Mouse (Mus musculus): Measurements from ENCODE around the gene Ltb4r2. TPM values are rescaled to one million over a fixed set of nuclear protein-coding genes. Genes with fewer than 3 reads are reported as not detected.
"Not testable (repeated sequence)": the region's sequence is repeated elsewhere in the genome, so short reads cannot be mapped to it uniquely, and the experiment has no call there.

Ltb4r2 gene
- polyA plus RNA-seq, 1 experiment from 2014 or later: 0.19 TPM

GRCm38 (mm10) chr14:55745861-55746237 is 15.4 kb upstream of the Ltb4r2 start:
- WGBS: under 1% methylated on average over 31 of the region's 31 CpGs
- Histone ChIP-seq H3K27ac (peak overlapping the region; percentile 86), H3K4me3 (peak overlapping the region; percentile 84), H3K9me3 (no peaks in the 10 kb centered on the region), H3K36me3 (replicated peaks) (peaks cover 53% of the 10 kb centered on the region), H3K27me3 (ENCODE audit: poor library complexity, severe bottlenecking) (no peaks in the 10 kb centered on the region), H3K4me1 (peaks cover 41% of the 10 kb centered on the region)
- no peak for DNase-seq (ENCODE audit: extremely low spot score, low spot score)

GRCm38 (mm10) chr14:55747051-55747847 is 14.0 kb upstream of the Ltb4r2 start:
- H3K27ac ChIP-seq: no peak overlapping the region
- no peak for DNase-seq (ENCODE audit: extremely low spot score, low spot score)
- peak overlapping the region; percentile 84 for H3K4me3 ChIP-seq
- 92% methylated on average over 10 of the region's 10 CpGs for WGBS
- no peaks in the 10 kb centered on the region for H3K9me3 ChIP-seq
- peaks cover 57% of the 10 kb centered on the region for H3K36me3 ChIP-seq (replicated peaks)
- no peaks in the 10 kb centered on the region for H3K27me3 ChIP-seq (ENCODE audit: poor library complexity, severe bottlenecking)
- peaks cover 41% of the 10 kb centered on the region for H3K4me1 ChIP-seq

- no peak for DNase-seq (ENCODE audit: extremely low spot score, low spot score)
- H3K4me3 ChIP-seq: no peak overlapping the region
Observed at GRCm38 (mm10) chr14:55757566-55757965, 3.7 kb upstream of the Ltb4r2 start.

GRCm38 (mm10) chr14:55758363-55758784 is 2.9 kb upstream of the Ltb4r2 start, which contains the start of gene Cideb:
Gene Cideb, minus strand, starts transcription at chr14:55758458.
- Histone ChIP-seq H3K27me3 (ENCODE audit: poor library complexity, severe bottlenecking) (peaks cover 32% of the 10 kb centered on the region), H3K9me3 (no peaks in the 10 kb centered on the region), H3K4me3 (no peak within 1 kb of the TSS), H3K4me1 (peaks cover 30% of the 10 kb centered on the region), H3K27ac (no peak within 1 kb of the TSS), H3K36me3 (replicated peaks) (peaks cover 34% of the 10 kb centered on the region)
- peak; percentile 55 for DNase-seq (ENCODE audit: extremely low spot score, low spot score)
- WGBS: 23% methylated on average over 8 of the region's 8 CpGs

More at GRCm38 (mm10) chr14:55757566-55757965, 3.7 kb upstream of the Ltb4r2 start:
- 88% methylated on average over 6 of the region's 6 CpGs for WGBS
- H3K27ac ChIP-seq: no peak overlapping the region
- H3K9me3 ChIP-seq: no peaks in the 10 kb centered on the region
- peaks cover 26% of the 10 kb centered on the region for H3K4me1 ChIP-seq
- H3K27me3 ChIP-seq (ENCODE audit: poor library complexity, severe bottlenecking): peaks cover 24% of the 10 kb centered on the region
- H3K36me3 ChIP-seq (replicated peaks): peaks cover 43% of the 10 kb centered on the region

- H3K4me1 ChIP-seq: peaks cover 30% of the 10 kb centered on the region
- 3% methylated on average over 6 of the region's 6 CpGs for WGBS
- H3K27ac ChIP-seq, H3K9me3 ChIP-seq: not testable (repeated sequence)
- peak; percentile 83 for DNase-seq (ENCODE audit: extremely low spot score, low spot score)
- H3K36me3 ChIP-seq (replicated peaks): peaks cover 17% of the 10 kb centered on the region
- peaks cover 50% of the 10 kb centered on the region for H3K27me3 ChIP-seq (ENCODE audit: poor library complexity, severe bottlenecking)
- H3K4me3 ChIP-seq: peak overlapping the region; percentile 31
Observed at GRCm38 (mm10) chr14:55760156-55760555, 1.1 kb upstream of the Ltb4r2 start.

DNA sequence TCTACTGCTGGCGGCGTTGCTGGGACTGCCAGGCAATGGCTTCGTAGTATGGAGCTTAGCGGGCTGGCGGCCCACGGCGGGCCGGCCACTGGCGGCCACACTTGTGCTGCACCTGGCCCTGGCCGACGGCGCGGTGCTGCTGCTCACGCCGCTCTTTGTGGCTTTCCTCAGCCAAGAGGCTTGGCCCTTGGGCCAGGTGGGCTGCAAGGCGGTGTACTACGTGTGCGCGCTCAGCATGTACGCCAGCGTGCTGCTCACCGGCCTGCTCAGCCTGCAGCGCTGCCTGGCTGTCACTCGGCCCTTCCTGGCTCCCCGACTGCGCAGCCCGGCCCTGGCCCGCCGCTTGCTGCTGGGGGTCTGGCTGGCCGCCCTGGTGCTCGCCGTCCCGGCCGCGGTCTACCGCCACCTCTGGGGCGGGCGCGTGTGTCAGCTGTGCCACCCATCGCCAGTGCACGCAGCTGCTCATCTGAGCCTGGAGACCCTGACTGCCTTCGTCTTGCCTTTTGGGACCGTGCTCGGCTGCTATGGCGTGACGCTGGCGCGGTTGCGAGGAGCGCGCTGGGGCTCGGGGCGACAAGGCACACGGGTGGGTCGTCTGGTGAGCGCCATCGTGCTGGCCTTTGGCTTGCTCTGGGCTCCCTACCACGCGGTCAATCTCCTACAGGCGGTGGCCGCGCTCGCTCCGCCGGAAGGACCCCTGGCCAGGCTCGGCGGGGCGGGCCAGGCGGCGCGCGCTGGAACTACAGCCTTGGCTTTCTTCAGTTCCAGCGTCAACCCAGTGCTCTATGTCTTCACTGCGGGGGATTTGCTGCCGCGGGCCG is 983 bp downstream of the Ltb4r2 start:
- Histone ChIP-seq H3K4me3 (peak overlapping the region; percentile 67), H3K36me3 (replicated peaks) (no peaks in the 10 kb centered on the region), H3K9me3 (no peaks in the 10 kb centered on the region), H3K4me1 (peaks cover 31% of the 10 kb centered on the region), H3K27ac (peak overlapping the region; percentile 84), H3K27me3 (ENCODE audit: poor library complexity, severe bottlenecking) (peaks cover 70% of the 10 kb centered on the region)
- WGBS: under 1% methylated on average over 77 of the region's 77 CpGs
- peak; percentile 62 for DNase-seq (ENCODE audit: extremely low spot score, low spot score)

- H3K27me3 ChIP-seq (ENCODE audit: poor library complexity, severe bottlenecking): peaks cover 80% of the 10 kb centered on the region
Observed at GRCm38 (mm10) chr14:55763166-55763565, 1.9 kb downstream of the Ltb4r2 start.

GRCm38 (mm10) chr14:55765696-55766095 is 4.5 kb downstream of the Ltb4r2 start, which contains the start of gene Ltb4r1:
Gene Ltb4r1, plus strand, starts transcription at chr14:55765962.
- WGBS: 69% methylated on average over 4 of the region's 4 CpGs
- peaks cover 29% of the 10 kb centered on the region for H3K4me1 ChIP-seq

More at GRCm38 (mm10) chr14:55763166-55763565, 1.9 kb downstream of the Ltb4r2 start:
- DNase-seq (ENCODE audit: extremely low spot score, low spot score): no peak
- 65% methylated on average over 7 of the region's 7 CpGs for WGBS
- peaks cover 37% of the 10 kb centered on the region for H3K4me1 ChIP-seq
- H3K36me3 ChIP-seq (replicated peaks): no peaks in the 10 kb centered on the region
- no peaks in the 10 kb centered on the region for H3K9me3 ChIP-seq
- no peak overlapping the region; the same call in 1 of the 2 replicates for H3K4me3 ChIP-seq
- no peak overlapping the region for H3K27ac ChIP-seq

DNA sequence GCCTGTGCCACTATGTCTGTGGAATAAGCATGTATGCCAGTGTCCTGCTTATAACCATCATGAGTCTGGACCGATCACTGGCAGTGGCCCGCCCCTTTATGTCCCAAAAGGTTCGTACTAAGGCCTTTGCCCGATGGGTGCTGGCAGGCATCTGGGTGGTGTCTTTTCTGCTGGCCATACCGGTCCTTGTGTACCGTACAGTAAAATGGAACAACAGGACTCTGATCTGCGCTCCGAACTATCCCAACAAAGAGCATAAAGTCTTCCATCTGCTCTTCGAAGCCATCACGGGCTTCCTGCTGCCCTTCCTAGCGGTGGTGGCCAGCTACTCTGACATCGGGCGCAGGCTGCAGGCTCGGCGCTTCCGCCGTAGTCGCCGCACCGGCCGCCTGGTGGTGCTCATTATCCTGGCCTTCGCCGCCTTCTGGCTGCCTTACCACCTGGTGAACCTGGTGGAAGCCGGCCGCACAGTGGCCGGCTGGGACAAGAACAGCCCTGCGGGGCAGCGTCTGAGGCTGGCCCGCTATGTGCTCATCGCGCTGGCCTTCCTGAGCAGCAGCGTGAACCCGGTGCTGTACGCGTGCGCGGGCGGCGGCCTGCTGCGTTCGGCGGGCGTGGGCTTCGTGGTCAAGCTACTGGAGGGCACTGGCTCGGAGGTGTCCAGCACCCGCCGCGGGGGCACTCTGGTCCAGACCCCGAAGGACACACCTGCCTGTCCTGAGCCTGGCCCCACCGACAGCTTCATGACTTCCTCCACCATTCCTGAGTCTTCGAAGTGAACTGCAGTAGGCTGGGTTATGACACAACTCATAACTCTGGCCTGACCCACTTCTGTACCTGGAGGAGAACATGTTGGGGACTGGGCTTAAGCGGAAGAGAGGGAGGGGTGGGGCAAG is 6.5 kb downstream of the Ltb4r2 start:
- Histone ChIP-seq H3K4me3 (peak overlapping the region; percentile 54), H3K4me1 (peaks cover 14% of the 10 kb centered on the region), H3K36me3 (replicated peaks) (no peaks in the 10 kb centered on the region), H3K9me3 (no peaks in the 10 kb centered on the region), H3K27ac (peak overlapping the region; percentile 73), H3K27me3 (ENCODE audit: poor library complexity, severe bottlenecking) (peaks cover 84% of the 10 kb centered on the region)
- 14% methylated on average over 52 of the region's 52 CpGs for WGBS
- peak; percentile 65 for DNase-seq (ENCODE audit: extremely low spot score, low spot score)

More at GRCm38 (mm10) chr14:55765696-55766095, 4.5 kb downstream of the Ltb4r2 start, which contains the start of gene Ltb4r1:
- no peak for DNase-seq (ENCODE audit: extremely low spot score, low spot score)
- H3K27ac ChIP-seq: no peak within 1 kb of the TSS
- peaks cover 98% of the 10 kb centered on the region for H3K27me3 ChIP-seq (ENCODE audit: poor library complexity, severe bottlenecking)
- H3K36me3 ChIP-seq (replicated peaks): no peaks in the 10 kb centered on the region
- no peak within 1 kb of the TSS for H3K4me3 ChIP-seq
- H3K9me3 ChIP-seq: no peaks in the 10 kb centered on the region

DNA sequence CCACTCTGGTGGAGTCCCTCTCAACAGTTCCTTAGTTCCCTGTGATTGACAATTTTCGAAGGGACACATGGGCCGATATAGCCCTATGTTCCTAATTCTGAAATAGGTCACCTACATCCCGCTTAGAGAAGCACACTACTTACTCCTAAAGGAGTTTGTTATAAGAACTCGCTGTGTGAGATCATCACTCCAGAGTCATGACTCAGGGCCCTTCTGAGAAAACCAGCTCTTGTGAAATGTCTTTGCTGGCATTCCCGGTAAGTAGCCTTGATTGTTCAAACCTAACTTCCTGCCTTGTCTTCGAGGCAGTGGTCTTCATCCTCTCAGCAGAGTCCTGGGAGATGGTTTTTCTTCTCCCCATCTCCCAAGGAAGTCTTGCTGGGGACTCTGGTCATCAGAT is 7.3 kb downstream of the Ltb4r2 start:
- peaks cover 12% of the 10 kb centered on the region for H3K4me1 ChIP-seq
- 87% methylated on average over 6 of the region's 6 CpGs for WGBS
- H3K4me3 ChIP-seq: no peak overlapping the region
- H3K27me3 ChIP-seq (ENCODE audit: poor library complexity, severe bottlenecking): peaks cover 81% of the 10 kb centered on the region
- no peak for DNase-seq (ENCODE audit: extremely low spot score, low spot score)
- no peaks in the 10 kb centered on the region for H3K36me3 ChIP-seq (replicated peaks)
- no peak overlapping the region for H3K27ac ChIP-seq
- H3K9me3 ChIP-seq: no peaks in the 10 kb centered on the region

DNA sequence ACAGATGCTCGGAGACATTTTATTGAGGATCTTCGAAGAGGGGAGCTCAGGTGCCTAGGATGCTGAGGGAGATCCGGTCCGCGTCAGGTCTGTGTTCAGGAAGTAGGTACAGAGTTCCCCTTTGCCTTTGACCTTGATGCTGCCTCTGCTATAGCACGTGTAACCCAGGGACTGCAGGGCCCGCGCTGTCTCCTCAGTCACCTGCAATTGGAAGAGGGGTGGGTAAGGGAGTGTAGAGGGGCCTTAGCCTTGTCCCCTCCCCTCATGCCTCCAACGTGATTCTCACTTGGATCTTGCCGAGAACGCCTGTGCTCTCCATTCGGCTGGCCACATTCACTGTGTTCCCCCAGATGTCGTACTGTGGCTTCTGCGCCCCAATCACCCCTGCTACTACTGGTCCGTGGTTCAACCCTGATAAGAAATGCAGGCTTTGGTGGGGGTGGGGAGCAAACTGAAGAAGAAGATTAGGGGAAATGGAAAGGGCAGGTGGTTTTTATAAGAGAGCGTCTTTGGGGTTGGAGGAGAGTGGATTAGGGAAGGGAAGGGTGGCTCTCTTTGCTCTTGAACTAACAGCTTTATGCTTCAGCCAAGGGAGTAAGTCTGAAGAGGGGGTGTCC is 8.0 kb downstream of the Ltb4r2 start:
- WGBS: 76% methylated on average over 16 of the region's 16 CpGs
- H3K4me3 ChIP-seq: no peak overlapping the region
- no peaks in the 10 kb centered on the region for H3K36me3 ChIP-seq (replicated peaks)
- no peak for DNase-seq (ENCODE audit: extremely low spot score, low spot score)
- H3K27ac ChIP-seq: no peak overlapping the region
- H3K27me3 ChIP-seq (ENCODE audit: poor library complexity, severe bottlenecking): peaks cover 76% of the 10 kb centered on the region
- H3K4me1 ChIP-seq: peaks cover 12% of the 10 kb centered on the region
- no peaks in the 10 kb centered on the region for H3K9me3 ChIP-seq
